ENCODE assay signal across 13 mouse cellular contexts in the genomic region with DNA sequence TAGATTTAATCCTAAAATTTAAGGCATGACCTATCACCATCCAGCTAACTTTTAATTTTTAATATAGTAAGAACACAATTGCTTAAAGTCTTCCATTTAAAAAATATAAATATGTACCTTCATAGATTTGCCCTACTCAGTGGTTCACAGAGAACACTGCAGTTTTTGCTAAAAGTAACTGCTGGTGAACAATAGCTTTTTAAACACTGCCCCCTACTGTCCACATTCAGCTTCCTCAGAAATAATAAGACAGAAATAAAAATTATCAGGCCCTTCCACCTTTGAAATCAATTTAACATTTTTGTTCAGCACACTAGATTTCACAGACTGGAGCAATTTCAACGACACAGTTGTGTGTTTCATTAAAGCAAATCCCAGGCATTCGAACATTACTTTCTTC. TPM values are rescaled to one million over a fixed set of nuclear protein-coding genes. Genes with fewer than 3 reads are reported as not detected.
DNase-seq lines count a peak whose midpoint lies in the region; TF ChIP-seq lines count a peak whose summit lies in the region.
"Had no signal": no experiment of that assay in that cellular context is flagged by ENCODE, and none has a peak within 500 bp of the region (broad histone marks: within the 10 kb centered on the region; RNA-seq: fewer than 3 reads in every experiment).

No protein-coding gene starts in this region.

- DNase-seq in layer of hippocampus, adult 2 months (ENCODE audit: low spot score in 2 of 2), result no peak
- no peak for DNase-seq in layer of hippocampus, adult 8-10 months (ENCODE audit: low spot score in 2 of 2)
- peak; percentile 35 to 46 for DNase-seq in B cell, adult 2 months
- peak; percentile 55 for DNase-seq in MEL (ENCODE audit: low read depth, low spot score)
- DNase-seq in embryo, embryonic 9.5 days (ENCODE audit: extremely low spot score), result peak; percentile 6
- no peak for DNase-seq in urinary bladder, adult 2 months (ENCODE audit: low spot score)
- DNase-seq in cerebellum, adult 9-11 months, result no peak
- DNase-seq in adrenal gland, postnatal 4 days (ENCODE audit: low spot score in 2 of 2), result no peak
- DNase-seq: adrenal gland, adult 8-10 months; kidney, adult 18-20 months had no signal

- H3K9ac ChIP-seq in MEL (ENCODE audit: control insufficient read depth, low read depth, low read length, poor library complexity, severe bottlenecking), result no peak overlapping the region
- H3K9ac ChIP-seq: embryonic facial prominence, embryonic 15.5 days; limb, embryonic 12.5 days; neural tube, embryonic 12.5 days had no signal

- no peaks in the 10 kb centered on the region; a peak in 1 of 4 replicates for H3K27me3 ChIP-seq in MEL (ENCODE audit: control insufficient read depth in 1 of 2, insufficient read depth in 2 of 2, low read length in 2 of 2)
- H3K27me3 ChIP-seq: embryonic facial prominence, embryonic 15.5 days; limb, embryonic 12.5 days; neural tube, embryonic 12.5 days had no signal

- no peaks in the 10 kb centered on the region for H3K9me3 ChIP-seq in MEL (replicated peaks; ENCODE audit: insufficient read depth, low read length)
- H3K9me3 ChIP-seq: embryonic facial prominence, embryonic 15.5 days; limb, embryonic 12.5 days; neural tube, embryonic 12.5 days had no signal

- no peak overlapping the region for H3K27ac ChIP-seq in layer of hippocampus, adult 2 months
- H3K27ac ChIP-seq in MEL (ENCODE audit: control insufficient read depth, low read depth, low read length), result no peak overlapping the region
- H3K27ac ChIP-seq: embryonic facial prominence, embryonic 15.5 days; limb, embryonic 12.5 days; neural tube, embryonic 12.5 days had no signal

- no peak for TF ChIP-seq POLR2A in MEL (IDR thresholded peaks at IDR 0.05; ENCODE audit: control insufficient read depth in 1 of 2, insufficient read depth in 1 of 2, low read depth in 1 of 2, low read length in 2 of 2, poor library complexity in 1 of 2)

- peak; percentile 75 for TF ChIP-seq RAD21 in MEL (IDR thresholded peaks at IDR 0.05; ENCODE audit: low read depth, low read length)

- TF ChIP-seq CTCF in layer of hippocampus, adult 2 months (conservative IDR thresholded peaks at IDR 0.05), result peak; percentile 70
- TF ChIP-seq CTCF in MEL (IDR thresholded peaks at IDR 0.05 in 2 of 3, conservative IDR thresholded peaks at IDR 0.05 in 1 of 3; ENCODE audit: control insufficient read depth in 1 of 3, insufficient read depth in 1 of 3, low read depth in 2 of 3, low read length in 3 of 3, poor library complexity in 1 of 3, severe bottlenecking in 1 of 3), result peak; percentile 8 to 63 (median 33); a peak in 4 of 6 replicates

- H3K36me3 ChIP-seq in MEL (ENCODE audit: control insufficient read depth in 1 of 2, insufficient read depth in 2 of 2, low read length in 2 of 2), result no peaks in the 10 kb centered on the region
- H3K36me3 ChIP-seq: embryonic facial prominence, embryonic 15.5 days; limb, embryonic 12.5 days; neural tube, embryonic 12.5 days had no signal

- H3K79me2 ChIP-seq in MEL (ENCODE audit: control insufficient read depth, insufficient read depth, low read length, poor library complexity), result no peaks in the 10 kb centered on the region

- no peak for TF ChIP-seq EP300 in MEL (IDR thresholded peaks at IDR 0.05; ENCODE audit: low read depth in 1 of 2, low read length in 2 of 2)

- no peak overlapping the region for H3K4me3 ChIP-seq in layer of hippocampus, adult 2 months
- no peak overlapping the region for H3K4me3 ChIP-seq in MEL (ENCODE audit: control insufficient read depth in 1 of 2, insufficient read depth in 1 of 2, low read depth in 2 of 2, low read length in 2 of 2)
- H3K4me3 ChIP-seq: embryonic facial prominence, embryonic 15.5 days; limb, embryonic 12.5 days; neural tube, embryonic 12.5 days had no signal

- H3K4me1 ChIP-seq in MEL (ENCODE audit: control insufficient read depth in 1 of 2, insufficient read depth in 2 of 2, low read length in 2 of 2), result no peaks in the 10 kb centered on the region
- H3K4me1 ChIP-seq: embryonic facial prominence, embryonic 15.5 days; limb, embryonic 12.5 days; neural tube, embryonic 12.5 days had no signal

TF ChIP-seq in MEL, 35 proteins besides CTCF, POLR2A, EP300 and RAD21:
- TF ChIP-seq MYB (IDR thresholded peaks at IDR 0.05; ENCODE audit: low read depth, low read length) (no peak), MAFK (IDR thresholded peaks at IDR 0.05; ENCODE audit: borderline replicate concordance, low read depth, low read length) (no peak), SMC3 (IDR thresholded peaks at IDR 0.05; ENCODE audit: low read depth, low read length) (peak; percentile 56), ZMIZ1 (IDR thresholded peaks at IDR 0.05; ENCODE audit: low read depth, low read length) (no peak), ZC3H11A (IDR thresholded peaks at IDR 0.05; ENCODE audit: low read depth, low read length) (peak; percentile 58), KAT2A (conservative IDR thresholded peaks at IDR 0.05; ENCODE audit: low read depth, low read length) (no peak), USF2 (IDR thresholded peaks at IDR 0.05; ENCODE audit: borderline replicate concordance in 1 of 2, insufficient read depth in 1 of 2, low read depth in 1 of 2, low read length in 2 of 2) (no peak), MEF2A (IDR thresholded peaks at IDR 0.05; ENCODE audit: extremely low read depth, insufficient replicate concordance, low read depth, low read length, poor library complexity, severe bottlenecking) (no peak), HCFC1 (IDR thresholded peaks at IDR 0.05; ENCODE audit: low read depth, low read length) (no peak)

RNA-seq across cellular contexts. Expression of gene Mplkip, which starts 52.7 kb away (rescaled TPM):
- total RNA-seq in layer of hippocampus, adult 2 months (2021), result 10 to 100 TPM; 17.1 to 18.5 TPM
- 10 to 100 TPM; 14.0 to 20.0 (median 17.9) TPM for total RNA-seq in layer of hippocampus, adult 8-10 months (2022)
- 20.1 and 21.4 TPM in 2 replicates for total RNA-seq in MEL (2012; rRNA removed)
- polyA plus RNA-seq in MEL (2012; ENCODE audit: insufficient read depth in 1 of 2, insufficient read length in 2 of 2, low read depth in 1 of 2, low replicate concordance in 2 of 2, missing spikeins in 1 of 2), result 10 to 100 TPM in 1 of 2 experiments, not detected in 1; 39.1 TPM
- polyA plus RNA-seq in urinary bladder, adult 2 months (2012; rRNA removed), result 14.7 and 16.6 TPM in 2 replicates
- 10 to 100 TPM; 24.3 to 27.5 TPM for total RNA-seq in adrenal gland, postnatal 4 days (2021)

RNA-seq across cellular contexts. Expression of gene Sugct, which starts 53.1 kb away (rescaled TPM):
- 1 to 10 TPM; 2.1 to 3.3 TPM for total RNA-seq in layer of hippocampus, adult 2 months (2021)
- 1 to 10 TPM; 3.1 to 3.7 (median 3.2) TPM for total RNA-seq in layer of hippocampus, adult 8-10 months (2022)
- 1.0 and 1.2 TPM in 2 replicates for total RNA-seq in MEL (2012; rRNA removed)
- polyA plus RNA-seq in MEL (2012; ENCODE audit: insufficient read depth in 1 of 2, insufficient read length in 2 of 2, low read depth in 1 of 2, low replicate concordance in 2 of 2, missing spikeins in 1 of 2), result 1 to 10 TPM in 1 of 2 experiments, not detected in 1; 3.0 TPM
- polyA plus RNA-seq in urinary bladder, adult 2 months (2012; rRNA removed), result 3.8 and 6.5 TPM in 2 replicates
- total RNA-seq in adrenal gland, postnatal 4 days (2021), result 10 to 100 TPM in 1 of 2 experiments, 1 to 10 TPM in 1; 9.5 to 11.7 TPM

Comparison
In these comparisons a context has a peak if more than half of its experiments do, and no peak if none do; other contexts are left out.
1. DNase-seq: peak in B cell, adult 2 months (2 of 2), MEL (single experiment) and embryo, embryonic 9.5 days (single experiment); none in layer of hippocampus, adult 2 months (0 of 2), layer of hippocampus, adult 8-10 months (0 of 2), urinary bladder, adult 2 months (single experiment), cerebellum, adult 9-11 months (single experiment) and adrenal gland, postnatal 4 days (0 of 2).